Mouse (Mus musculus) lung, postnatal 10 days (tissue): ENCODE data around the gene Gas1.

Experiments used
- DNase-seq: peaks from one replicate; pipeline ENCODE4 v3.0.0; 2021

The Gas1 gene

GRCm38 (mm10) chr13:60172366-60173017 is 4.7 kb downstream of the Gas1 start:
- DNase-seq: no peak

GRCm38 (mm10) chr13:60171781-60172180 is 5.4 kb downstream of the Gas1 start:
- no peak for DNase-seq

GRCm38 (mm10) chr13:60170898-60171715 is 6.1 kb downstream of the Gas1 start:
- DNase-seq: no peak

- no peak for DNase-seq
Observed at GRCm38 (mm10) chr13:60169026-60169425, 8.1 kb downstream of the Gas1 start.

GRCm38 (mm10) chr13:60156294-60157126 is 20.7 kb downstream of the Gas1 start:
- DNase-seq: no peak

GRCm38 (mm10) chr13:60154170-60154569 is 23.0 kb downstream of the Gas1 start:
- DNase-seq: no peak

- DNase-seq: no peak
Observed at GRCm38 (mm10) chr13:60148235-60148634, 28.9 kb downstream of the Gas1 start.

- no peak for DNase-seq
Observed at GRCm38 (mm10) chr13:60147857-60148181, 29.3 kb downstream of the Gas1 start.

- peak; percentile 7 for DNase-seq
Observed at GRCm38 (mm10) chr13:60146994-60147856, 29.9 kb downstream of the Gas1 start.

GRCm38 (mm10) chr13:60146231-60146630 is 30.9 kb downstream of the Gas1 start:
- no peak for DNase-seq

GRCm38 (mm10) chr13:60136962-60137361 is 40.2 kb downstream of the Gas1 start:
- no peak for DNase-seq

- no peak for DNase-seq
Observed at GRCm38 (mm10) chr13:60134439-60134799, 42.7 kb downstream of the Gas1 start.

- DNase-seq: no peak
Observed at GRCm38 (mm10) chr13:60133716-60134438, 43.3 kb downstream of the Gas1 start.

- no peak for DNase-seq
Observed at GRCm38 (mm10) chr13:60131771-60132170, 45.4 kb downstream of the Gas1 start.

GRCm38 (mm10) chr13:60129541-60129940 is 47.6 kb downstream of the Gas1 start:
- no peak for DNase-seq

GRCm38 (mm10) chr13:60126338-60126737 is 50.8 kb downstream of the Gas1 start:
- DNase-seq: no peak

- no peak for DNase-seq
Observed at GRCm38 (mm10) chr13:60125501-60126305, 51.5 kb downstream of the Gas1 start.

GRCm38 (mm10) chr13:60125020-60125419 is 52.1 kb downstream of the Gas1 start:
- DNase-seq: no peak

- no peak for DNase-seq
Observed at GRCm38 (mm10) chr13:60124456-60124855, 52.7 kb downstream of the Gas1 start.
